Mouse (Mus musculus) hematopoietic stem cell, adult 5-6 weeks (primary cell): ENCODE results near the gene Ttc24. TPM values are rescaled to one million over a fixed set of nuclear protein-coding genes. Genes with fewer than 3 reads are reported as not detected.

ENCODE experiments used
- ATAC-seq, 2 experiments: fragments of 125-278 bp in 1 of 2; replicated peaks in 1 of 2; 2 replicates each; pipeline ENCODE4 v1.8.0; 2016 to 2017; ENCODE audit warnings: inconsistent platforms in 2 of 2, mild to moderate bottlenecking in 2 of 2, moderate number of reproducible peaks in 2 of 2, low read depth in 1 of 2, moderate TSS enrichment in 1 of 2; ENCODE audit not compliant: low FRiP score in 2 of 2, poor library complexity in 2 of 2, severe bottlenecking in 2 of 2, insufficient read depth in 1 of 2, low TSS enrichment in 1 of 2
- total RNA-seq: library from RNA; stranded (forward); fragments of 172-1452, 232-1000 nt; gene quantifications from 2 replicates; pipeline ENCODE4 v1.2.3, GENCODE M21; 2017

Gene Ttc24
- total RNA-seq, 1 experiment from 2014 or later: not detected

DNA sequence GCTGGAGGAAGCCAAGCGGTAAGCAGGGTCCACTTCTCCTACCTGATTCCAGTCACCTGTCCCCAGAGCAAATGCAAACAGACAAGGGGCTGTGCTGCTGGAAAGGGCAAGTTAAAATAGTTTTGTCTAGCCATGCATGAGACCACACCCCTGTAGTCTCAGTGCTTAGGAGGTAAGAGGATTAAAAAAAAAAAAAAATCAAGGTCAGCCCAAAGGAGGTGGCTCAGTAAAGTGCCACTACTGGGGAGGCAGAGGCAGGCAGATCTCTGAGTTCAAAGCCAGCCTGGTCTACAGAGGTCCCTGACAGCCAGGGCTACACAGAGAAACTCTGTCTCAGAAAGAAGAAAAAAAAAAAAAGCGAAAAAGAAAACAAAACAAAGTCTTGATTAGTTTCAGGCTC is 5.9 kb upstream of the Ttc24 start:
- ATAC-seq: no peak

- ATAC-seq: peak; percentile 24 to 34; a peak in 1 of 4 replicates
Observed at GRCm38 (mm10) chr3:88082663-88083062, 4.6 kb upstream of the Ttc24 start.

DNA sequence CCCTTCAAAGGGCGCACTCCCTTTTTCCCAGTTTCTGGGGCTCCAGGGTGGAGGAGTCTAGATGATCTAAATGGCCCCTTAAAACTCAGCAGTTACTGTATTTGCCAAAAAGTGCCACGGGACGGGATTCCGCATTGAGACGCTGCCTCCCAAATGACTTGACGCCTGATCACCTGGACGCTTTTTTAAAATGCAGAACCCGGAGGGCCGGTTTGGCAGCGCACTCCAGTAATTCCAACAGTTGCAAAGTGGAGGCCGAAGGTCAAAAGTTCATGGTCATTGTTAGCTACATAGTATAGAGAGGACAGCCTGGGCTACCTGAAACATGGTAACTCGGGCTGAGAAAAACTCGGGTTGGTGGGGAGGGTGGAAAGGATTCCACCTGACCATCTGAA is 4.1 kb upstream of the Ttc24 start:
- no peak for ATAC-seq

GRCm38 (mm10) chr3:88081345-88082223 is 3.5 kb upstream of the Ttc24 start, which contains the start of gene Iqgap3:
Gene Iqgap3, plus strand, starts transcription at chr3:88081971.
- ATAC-seq: peak; percentile 80 to 94

- ATAC-seq: peak in 1 of 2 experiments; percentile 31; a peak in 2 of 4 replicates
Observed at GRCm38 (mm10) chr3:88077441-88077840, 663 bp downstream of the Ttc24 start.

- no peak for ATAC-seq
Observed at GRCm38 (mm10) chr3:88074766-88075165, 3.3 kb downstream of the Ttc24 start.

GRCm38 (mm10) chr3:88074351-88074750 is 3.8 kb downstream of the Ttc24 start:
- no peak for ATAC-seq

GRCm38 (mm10) chr3:88073631-88074030 is 4.5 kb downstream of the Ttc24 start:
- no peak for ATAC-seq

- ATAC-seq: peak; percentile 85 to 87
Observed at GRCm38 (mm10) chr3:88071783-88072182, 6.3 kb downstream of the Ttc24 start.

DNA sequence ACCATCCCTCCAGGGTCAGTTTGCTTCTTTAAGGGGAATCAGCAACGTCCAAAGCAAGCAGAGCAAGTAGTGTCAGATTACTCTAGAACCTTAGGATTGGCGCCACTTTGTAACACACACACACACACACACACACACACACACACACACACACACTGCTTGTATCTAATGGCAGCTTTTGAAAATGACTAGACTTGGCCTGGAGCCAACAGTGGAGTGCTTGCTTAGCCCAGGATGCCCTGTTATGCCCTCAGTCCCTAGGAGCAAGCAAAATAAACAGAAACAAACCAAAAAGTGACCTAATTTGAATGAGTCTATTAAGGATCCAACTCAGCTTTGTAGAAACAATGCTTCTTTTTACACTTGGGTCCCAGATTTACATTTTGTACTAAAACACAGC is 9.7 kb downstream of the Ttc24 start:
- ATAC-seq: no peak

- ATAC-seq: peak; percentile 66 to 89
Observed at GRCm38 (mm10) chr3:88057902-88058696, 20.0 kb downstream of the Ttc24 start, which contains the start of gene Naxe. Gene Naxe, minus strand, starts transcription at chr3:88058495.

DNA sequence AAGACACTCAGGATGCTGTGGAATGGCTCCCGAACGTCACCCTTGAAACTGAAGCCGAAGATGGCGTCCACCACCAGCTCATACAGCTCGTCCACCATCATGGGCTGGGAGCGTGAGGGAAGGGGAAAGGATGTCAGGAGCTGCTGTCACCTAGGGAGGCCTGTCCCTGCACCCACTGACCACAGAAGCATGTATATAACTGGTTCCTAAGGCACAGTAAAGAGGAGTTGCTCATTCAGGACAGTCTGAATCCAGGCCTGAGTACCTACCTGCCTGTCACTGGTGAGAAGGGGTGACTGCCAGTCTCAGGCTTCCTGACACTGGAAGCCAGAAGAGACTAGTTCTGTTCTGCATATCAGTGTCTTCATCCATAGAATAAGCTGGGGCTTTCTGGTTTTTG is 21.1 kb downstream of the Ttc24 start:
- ATAC-seq: no peak

DNA sequence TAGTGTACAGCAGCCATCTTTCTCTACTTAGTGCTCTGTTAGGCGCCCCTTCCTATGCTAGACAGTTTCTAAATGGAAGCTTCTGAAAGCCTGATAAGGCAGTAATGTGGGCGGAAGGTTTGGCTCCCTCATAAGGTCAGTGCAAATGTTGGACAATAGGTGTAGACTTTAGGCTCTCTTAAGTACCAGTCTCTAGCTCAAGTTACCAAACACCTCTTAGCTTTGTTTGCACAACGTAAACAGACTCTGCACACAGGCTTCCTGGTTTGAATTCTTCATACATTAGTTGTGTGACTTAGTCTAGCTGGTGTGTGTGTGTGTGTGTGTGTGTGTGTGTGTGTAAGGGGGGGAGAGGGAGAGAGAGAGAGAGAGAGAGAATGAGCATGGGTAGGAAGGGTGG is 28.6 kb downstream of the Ttc24 start:
- no peak for ATAC-seq

DNA sequence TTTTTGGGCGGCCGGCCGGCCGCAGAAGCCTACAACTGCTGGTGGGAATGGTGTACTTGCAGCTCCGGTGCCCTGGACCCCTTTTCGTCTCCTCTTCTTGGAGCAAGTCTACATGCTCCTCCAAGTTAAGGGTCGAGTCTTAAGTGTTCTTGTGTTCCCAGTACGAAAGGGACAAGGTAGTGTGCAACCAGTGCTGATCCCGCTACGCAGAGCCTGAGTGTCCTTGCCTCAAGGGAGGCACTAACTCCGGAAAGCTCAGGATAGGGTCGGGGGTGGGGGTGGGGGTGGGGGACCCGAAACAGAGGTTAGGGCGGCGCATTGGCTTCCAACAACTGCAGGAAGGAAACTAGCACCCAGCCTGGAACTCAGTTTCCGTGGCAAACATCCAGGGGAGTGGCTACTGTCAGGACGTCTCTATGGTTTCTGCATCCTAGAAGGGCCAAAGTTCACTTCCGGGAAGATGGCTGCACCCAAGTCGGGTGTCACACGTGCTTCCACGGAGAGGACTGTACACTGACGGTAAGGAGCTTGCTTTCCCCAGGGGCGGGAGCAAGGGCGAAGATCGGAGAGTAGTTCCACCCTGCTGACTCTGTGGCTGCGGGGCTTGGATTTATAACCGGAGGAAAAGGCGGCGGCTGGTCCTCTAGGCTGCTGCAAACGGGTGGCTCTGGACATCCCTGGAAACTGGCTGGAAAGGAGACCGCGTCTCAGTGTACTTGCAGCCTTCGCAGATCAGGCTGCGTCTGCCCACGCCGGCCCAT is 35.3 kb downstream of the Ttc24 start, which contains the start of gene Gpatch4:
Gene Gpatch4, plus strand, starts transcription at position 448 of the 761 bp plus-strand sequence.
- ATAC-seq: peak; percentile 89 to 99

GRCm38 (mm10) chr3:88035561-88036293 is 42.4 kb downstream of the Ttc24 start:
- ATAC-seq: no peak

GRCm38 (mm10) chr3:88033506-88033905 is 44.6 kb downstream of the Ttc24 start:
- ATAC-seq: no peak
